Mouse (Mus musculus) heart, adult 2 months (tissue): ENCODE measurements around the gene Gmds. TPM values are rescaled to one million over a fixed set of nuclear protein-coding genes. Genes with fewer than 3 reads are reported as not detected.

Source experiments
- DNase-seq, 2 experiments: peaks; one replicate each; pipeline ENCODE4 v3.0.0; 2021
- H3K27ac ChIP-seq: fragments of 200-600 bp; 2 replicates; pipeline ENCODE4 v1.8.1; 2022
- H3K27me3 ChIP-seq: fragments of 200-500 bp; 2 replicates; pipeline ENCODE4 v1.6.1; 2012; ENCODE audit warnings: mild to moderate bottlenecking, low read length, inconsistent platforms, mixed read lengths; ENCODE audit not compliant: control insufficient read depth, insufficient read depth
- H3K36me3 ChIP-seq: fragments of 200-500 bp; 2 replicates; pipeline ENCODE4 v1.6.1; 2012; ENCODE audit warnings: low read length, inconsistent platforms; ENCODE audit not compliant: control insufficient read depth, insufficient read depth
- H3K4me1 ChIP-seq: fragments of 200-500 bp; 2 replicates; pipeline ENCODE4 v1.6.1; 2011; ENCODE audit warnings: low read length; ENCODE audit not compliant: control insufficient read depth, insufficient read depth
- H3K4me3 ChIP-seq: fragments of 200-600 bp; 2 replicates; pipeline ENCODE4 v1.8.1; 2022
- H3K79me2 ChIP-seq: fragments of 200-500 bp; replicated peaks from 2 replicates; pipeline ENCODE4 v1.6.1; 2012; ENCODE audit warnings: mild to moderate bottlenecking, inconsistent platforms, low read length, moderate library complexity, mixed read lengths; ENCODE audit not compliant: control insufficient read depth, insufficient read depth
- H3K9ac ChIP-seq: fragments of 200-500 bp; 2 replicates; pipeline ENCODE4 v1.6.1; 2012; ENCODE audit warnings: low read depth, mild to moderate bottlenecking, control low read depth, inconsistent platforms, low read length, mixed read lengths
- CTCF ChIP-seq: fragments of 200-600 bp; IDR thresholded peaks from 2 replicates; pipeline ENCODE4 v1.8.1; 2022; ENCODE audit warnings: antibody characterized with exemption, mild to moderate bottlenecking, moderate library complexity
- EP300 ChIP-seq: fragments of 200-500 bp; IDR thresholded peaks from 2 replicates; pipeline ENCODE4 v1.6.1; 2011; ENCODE audit warnings: low read depth, low read length, control low read depth; ENCODE audit not compliant: insufficient read depth
- POLR2A ChIP-seq: fragments of 200-500 bp; IDR thresholded peaks from 2 replicates; pipeline ENCODE4 v1.6.1; 2011; ENCODE audit warnings: mild to moderate bottlenecking, low read depth, low read length, control low read depth; ENCODE audit not compliant: insufficient read depth
- WGBS: fragments of 180-500 bp; shearing (Covaris S2); methylation state at CpG from one replicate; pipeline ENCODE4 v1.1.7; 2018; 5-methylcytosine and 5-hydroxymethylcytosine counted together
- intact Hi-C: fragments of 180-260 bp; cut with DNase I; formaldehyde crosslinking; loops from one replicate; pipeline ENCODE4 v1.15.1; 2025
- polyA plus RNA-seq: library from polyadenylated mRNA; depleted of rRNA; stranded (reverse); fragments of >200 nt; gene quantifications from 2 replicates; pipeline ENCODE4 v1.2.3, GENCODE M21; 2012
- total RNA-seq, 2 experiments: library from RNA; stranded (reverse); gene quantifications; 2 replicates each; pipeline ENCODE4 v1.2.3; 2021

Gmds gene
- total and polyA plus RNA-seq, 3 experiments, result 4.2 to 6.0 (median 5.2) TPM

DNA sequence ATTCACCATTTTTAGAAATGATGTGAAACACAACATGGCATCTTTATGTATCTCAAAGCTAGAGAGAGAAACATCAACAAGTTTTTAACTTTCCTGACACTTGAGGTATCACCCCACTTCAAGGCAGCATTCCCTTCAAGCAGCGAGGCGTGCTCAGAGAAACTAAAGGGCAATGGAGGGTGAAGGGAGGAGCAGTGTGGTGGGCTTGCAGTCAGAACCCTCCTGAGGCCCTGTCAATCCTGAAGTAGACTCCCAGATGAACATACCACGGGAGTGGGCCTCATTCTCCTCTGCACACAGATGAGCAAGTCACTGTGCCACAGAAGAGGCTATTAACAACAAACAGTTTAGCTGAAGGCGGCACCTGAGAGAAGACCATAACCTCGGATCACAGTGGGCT, 439.1 kb downstream of the Gmds start:
- H3K4me3 ChIP-seq, result no peak overlapping the region
- H3K4me1 ChIP-seq, result no peaks in the 10 kb centered on the region
- no peak overlapping the region for H3K27ac ChIP-seq
- H3K27me3 ChIP-seq, result no peaks in the 10 kb centered on the region
- H3K79me2 ChIP-seq, result no peaks in the 10 kb centered on the region
- no peak for DNase-seq
- no peak for TF ChIP-seq CTCF
- TF ChIP-seq EP300, result no peak
- no peak for TF ChIP-seq POLR2A
- H3K36me3 ChIP-seq, result no peaks in the 10 kb centered on the region
- WGBS, result 90% methylated on average over 5 of the region's 5 CpGs
- intact Hi-C loops, result no loop called here
- no peak overlapping the region for H3K9ac ChIP-seq

GRCm38 (mm10) chr13:31897493-31897892, 441.0 kb downstream of the Gmds start:
- TF ChIP-seq CTCF (no peak), EP300 (no peak), POLR2A (no peak)
- no peak for DNase-seq
- H3K4me1 ChIP-seq, result no peaks in the 10 kb centered on the region
- no peaks in the 10 kb centered on the region for H3K27me3 ChIP-seq
- H3K4me3 ChIP-seq, result no peak overlapping the region
- WGBS, result 91% methylated on average over 4 of the region's 4 CpGs
- intact Hi-C loops, result no loop called here
- no peaks in the 10 kb centered on the region for H3K36me3 ChIP-seq
- no peaks in the 10 kb centered on the region for H3K79me2 ChIP-seq
- no peak overlapping the region for H3K9ac ChIP-seq
- H3K27ac ChIP-seq, result no peak overlapping the region

DNA sequence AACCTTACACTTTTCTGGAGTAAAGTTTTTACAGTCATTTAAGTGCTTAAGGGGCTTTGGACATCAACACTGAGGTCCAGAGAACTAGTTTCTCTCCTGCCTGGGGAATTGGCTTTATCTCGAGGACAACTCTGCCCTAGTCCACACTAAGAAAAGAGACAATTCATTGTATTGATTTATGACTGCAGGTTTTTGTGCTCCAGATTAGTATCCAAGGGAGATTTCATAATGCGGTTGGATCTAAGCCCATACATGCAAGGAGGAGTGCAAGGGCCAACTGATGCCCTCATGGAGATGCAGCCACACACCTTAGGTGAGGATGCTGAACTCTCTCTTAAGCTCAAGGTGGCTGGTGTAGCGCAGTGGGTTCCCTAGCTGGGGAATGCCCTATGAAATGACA, 444.0 kb downstream of the Gmds start:
- no peaks in the 10 kb centered on the region for H3K79me2 ChIP-seq
- no peaks in the 10 kb centered on the region for H3K36me3 ChIP-seq
- DNase-seq, result no peak
- H3K27me3 ChIP-seq, result no peaks in the 10 kb centered on the region
- WGBS, result 88% methylated on average over 3 of the region's 3 CpGs
- H3K9ac ChIP-seq, result no peak overlapping the region
- intact Hi-C loops, result no loop called here
- H3K4me3 ChIP-seq, result no peak overlapping the region
- TF ChIP-seq EP300, result no peak
- TF ChIP-seq POLR2A, result no peak
- no peak for TF ChIP-seq CTCF
- H3K27ac ChIP-seq, result no peak overlapping the region
- no peaks in the 10 kb centered on the region for H3K4me1 ChIP-seq

DNA sequence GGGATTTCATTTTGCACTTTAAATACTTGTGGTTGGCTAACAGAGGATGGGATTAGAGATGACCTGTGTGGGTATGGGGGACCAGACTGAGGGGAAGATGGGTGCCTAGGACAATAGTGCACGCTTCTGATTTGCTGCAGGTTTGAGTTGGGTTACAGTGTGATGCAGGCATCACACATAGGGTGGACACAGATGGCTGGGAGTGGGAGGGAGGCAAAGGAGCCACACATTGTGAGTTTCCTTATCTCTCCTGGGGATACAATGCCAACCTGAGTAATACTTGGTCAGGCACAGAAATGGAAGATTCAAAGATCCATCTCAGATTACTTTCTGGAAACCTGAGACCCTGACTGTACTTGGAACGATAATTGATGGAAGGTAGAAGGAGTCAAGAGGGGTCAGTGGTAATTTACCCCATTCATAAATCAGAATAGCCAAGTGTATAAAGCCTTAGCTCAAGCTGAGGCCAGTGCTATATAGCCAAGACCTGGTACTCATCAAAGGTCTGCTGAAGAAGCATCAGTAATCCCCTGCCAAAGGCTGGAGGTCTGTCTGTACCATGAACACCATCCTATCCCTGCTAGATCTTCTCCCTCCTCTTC, 445.5 kb downstream of the Gmds start:
- Histone ChIP-seq H3K4me3 (no peak overlapping the region), H3K79me2 (no peaks in the 10 kb centered on the region), H3K4me1 (no peaks in the 10 kb centered on the region), H3K27me3 (no peaks in the 10 kb centered on the region), H3K9ac (no peak overlapping the region), H3K27ac (no peak overlapping the region), H3K36me3 (no peaks in the 10 kb centered on the region)
- WGBS, result 88% methylated on average over 2 of the region's 2 CpGs
- DNase-seq, result no peak
- intact Hi-C loops, result no loop called here
- no peak for TF ChIP-seq POLR2A
- TF ChIP-seq EP300, result no peak
- no peak for TF ChIP-seq CTCF

- Histone ChIP-seq H3K36me3 (no peaks in the 10 kb centered on the region), H3K4me1 (no peaks in the 10 kb centered on the region), H3K27ac (no peak overlapping the region), H3K79me2 (no peaks in the 10 kb centered on the region), H3K9ac (no peak overlapping the region), H3K27me3 (no peaks in the 10 kb centered on the region), H3K4me3 (no peak overlapping the region)
- intact Hi-C loops, result no loop called here
- no peak for DNase-seq
- WGBS, result 93% methylated on average over 3 of the region's 3 CpGs
- TF ChIP-seq CTCF (no peak), POLR2A (no peak), EP300 (no peak)
These were observed 450.0 kb downstream of the Gmds start for GRCm38 (mm10) chr13:31888500-31888899.

DNA sequence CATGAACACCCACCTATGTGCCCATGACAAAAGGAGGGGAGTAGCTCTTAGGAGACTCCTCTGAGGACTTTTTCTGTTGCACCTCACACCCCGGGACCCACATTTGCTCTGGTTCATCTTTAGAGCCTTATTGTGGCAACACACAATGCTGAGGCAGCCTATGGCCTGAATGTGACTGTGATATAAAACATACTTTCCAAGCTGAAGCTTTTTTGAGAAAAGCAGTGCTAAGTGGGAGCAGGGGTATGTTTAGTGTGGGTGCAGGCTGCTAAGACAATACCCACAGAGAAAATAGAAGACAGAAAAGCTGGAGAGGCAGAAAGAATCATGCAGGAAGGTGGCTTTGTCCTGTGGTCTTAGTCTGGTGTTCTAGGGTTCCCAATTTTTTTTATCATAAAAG, 452.8 kb downstream of the Gmds start:
- H3K9ac ChIP-seq, result no peak overlapping the region
- H3K27ac ChIP-seq, result no peak overlapping the region
- no peak for TF ChIP-seq CTCF
- no peak for TF ChIP-seq POLR2A
- no peak for TF ChIP-seq EP300
- H3K27me3 ChIP-seq, result no peaks in the 10 kb centered on the region
- no peaks in the 10 kb centered on the region for H3K36me3 ChIP-seq
- no peak overlapping the region for H3K4me3 ChIP-seq
- DNase-seq, result no peak
- WGBS, result 82% methylated on average over 1 of the region's 1 CpGs
- intact Hi-C loops, result no loop called here
- no peaks in the 10 kb centered on the region for H3K4me1 ChIP-seq
- H3K79me2 ChIP-seq, result no peaks in the 10 kb centered on the region
